15 mouse cellular contexts compared by ENCODE assay signal in genomic region chr6:89462223-89462760, GRCm38 (mm10).
DNase-seq lines count a peak whose midpoint lies in the region; ATAC-seq lines count a peak whose summit lies in the region.
"Had no signal": no experiment of that assay in that cellular context is flagged by ENCODE, and none has a peak within 500 bp of the region (broad histone marks: within the 10 kb centered on the region; RNA-seq: fewer than 3 reads in every experiment).

No protein-coding gene starts in this region.

- no peak overlapping the region for H3K4me2 ChIP-seq in heart, embryonic 13.5 days
- no peak overlapping the region for H3K4me2 ChIP-seq in stomach, embryonic 15.5 days
- H3K4me2 ChIP-seq: limb, embryonic 12.5 days had no signal

- H3K4me1 ChIP-seq in heart, embryonic 13.5 days = peaks cover 24% of the 10 kb centered on the region
- no peaks in the 10 kb centered on the region for H3K4me1 ChIP-seq in stomach, embryonic 15.5 days
- H3K4me1 ChIP-seq: forebrain, embryonic 10.5 days; limb, embryonic 12.5 days; megakaryocyte, embryonic 14.5 days had no signal

- no peaks in the 10 kb centered on the region for H3K27me3 ChIP-seq in heart, embryonic 13.5 days (replicated peaks)
- H3K27me3 ChIP-seq in stomach, embryonic 15.5 days (replicated peaks) = no peaks in the 10 kb centered on the region
- H3K27me3 ChIP-seq: CH12.LX; limb, embryonic 12.5 days had no signal

- no peak for ATAC-seq in heart, embryonic 13.5 days (ENCODE audit: extremely low read depth, insufficient number of reproducible peaks, low FRiP score, low TSS enrichment)
- no peak for ATAC-seq in stomach, embryonic 15.5 days (ENCODE audit: insufficient read depth, low FRiP score, low read depth)

- H3K9me3 ChIP-seq in heart, embryonic 13.5 days = no peaks in the 10 kb centered on the region
- H3K9me3 ChIP-seq in stomach, embryonic 15.5 days = no peaks in the 10 kb centered on the region
- H3K9me3 ChIP-seq: forebrain, embryonic 10.5 days; limb, embryonic 12.5 days; megakaryocyte, embryonic 14.5 days had no signal

- no peak overlapping the region for H3K4me3 ChIP-seq in heart, embryonic 13.5 days
- H3K4me3 ChIP-seq in stomach, embryonic 15.5 days (replicated peaks) = no peak overlapping the region
- H3K4me3 ChIP-seq: forebrain, embryonic 10.5 days; limb, embryonic 12.5 days; megakaryocyte, embryonic 14.5 days had no signal

- H3K27ac ChIP-seq in heart, embryonic 13.5 days (replicated peaks) = peak overlapping the region; percentile 45; the same call in 1 of the 2 replicates
- H3K27ac ChIP-seq in stomach, embryonic 15.5 days = 0 out of 2 replicates have a peak overlapping the region, but pooled peaks have one; percentile 35
- H3K27ac ChIP-seq: forebrain, embryonic 10.5 days; limb, embryonic 12.5 days had no signal

- H3K36me3 ChIP-seq in heart, embryonic 13.5 days = no peaks in the 10 kb centered on the region
- H3K36me3 ChIP-seq in stomach, embryonic 15.5 days = no peaks in the 10 kb centered on the region
- H3K36me3 ChIP-seq: forebrain, embryonic 10.5 days; limb, embryonic 12.5 days had no signal

- 77% methylated on average over 2 of the region's 2 CpGs for WGBS in heart, embryonic 13.5 days
- 76% methylated on average over 2 of the region's 2 CpGs for WGBS in stomach, embryonic 15.5 days

- no peak overlapping the region for H3K9ac ChIP-seq in heart, embryonic 13.5 days
- H3K9ac ChIP-seq in stomach, embryonic 15.5 days = no peak overlapping the region
- H3K9ac ChIP-seq: limb, embryonic 12.5 days had no signal

- DNase-seq in heart, adult 9 months (ENCODE audit: low spot score in 2 of 2) = no peak
- peak; percentile 39 for DNase-seq in lung, postnatal 10 days
- no peak for DNase-seq in lung, postnatal 4 days
- DNase-seq in cerebellum, adult 9-11 months = peak; percentile 54
- DNase-seq in urinary bladder, postnatal 36 days (ENCODE audit: low spot score in 2 of 2) = no peak
- no peak for DNase-seq in thymus, postnatal 10 days (ENCODE audit: low spot score in 2 of 2)
- DNase-seq: adrenal gland, postnatal 36 days; kidney, adult 8-10 months; right cerebral cortex, postnatal 25 days had no signal

Comparison
In these comparisons a context has a peak if more than half of its experiments do, and no peak if none do; other contexts are left out.
1. DNase-seq: peak in lung, postnatal 10 days (single experiment) and cerebellum, adult 9-11 months (single experiment); none in heart, adult 9 months (0 of 2), lung, postnatal 4 days (0 of 2), urinary bladder, postnatal 36 days (0 of 2) and thymus, postnatal 10 days (0 of 2).